Mouse (Mus musculus): ENCODE results near the gene Cenpc1. TPM values are rescaled to one million over a fixed set of nuclear protein-coding genes. Genes with fewer than 3 reads are reported as not detected.

Cenpc1 gene
- 21.7 and 21.8 TPM in 2 replicates for total RNA-seq (2012; rRNA removed)

- Histone ChIP-seq H3K4me3 (ENCODE audit: insufficient read depth in 1 of 2, low read depth in 1 of 2, low read length in 2 of 2, poor library complexity in 1 of 2, severe bottlenecking in 1 of 2) (peak within 1 kb of the TSS; percentile 84 to 94), H3K27ac (ENCODE audit: insufficient read depth, low read depth, low read length, poor library complexity, severe bottlenecking) (peak within 1 kb of the TSS; percentile 92), H3K9ac (ENCODE audit: insufficient read depth, low read depth, low read length, poor library complexity, severe bottlenecking) (peak within 1 kb of the TSS; percentile 92), H3K4me1 (ENCODE audit: control insufficient read depth in 2 of 2, insufficient read depth in 2 of 2, low read length in 2 of 2, poor library complexity in 1 of 2) (peaks cover 3 to 5% of the 10 kb centered on the region in 2 experiments; a peak in 3 of 4 replicates), H3K36me3 (ENCODE audit: control insufficient read depth, insufficient read depth, low read length, poor library complexity, severe bottlenecking) (no peaks in the 10 kb centered on the region), H3K9me3 (ENCODE audit: control insufficient read depth, insufficient read depth, low read depth, low read length) (no peaks in the 10 kb centered on the region)
- in situ Hi-C loops (cut with MboI; ENCODE audit: low sequenced_read_pairs in 2 of 2, unreplicated experiment in 2 of 2) = no loop called here
- no peak for TF ChIP-seq ZNF384 (IDR thresholded peaks at IDR 0.05; ENCODE audit: low read depth, low read length)
- TF ChIP-seq ZC3H11A (IDR thresholded peaks at IDR 0.05; ENCODE audit: borderline replicate concordance, low read depth, low read length) = no peak
- no peak for TF ChIP-seq MAFK (IDR thresholded peaks at IDR 0.05; ENCODE audit: insufficient read depth, low read depth, low read length)
- no peak; the same call in 1 of the 2 replicates for TF ChIP-seq CHD2 (IDR thresholded peaks at IDR 0.05; ENCODE audit: low read depth, low read length)
- TF ChIP-seq HCFC1 (IDR thresholded peaks at IDR 0.05; ENCODE audit: borderline replicate concordance, insufficient read depth, low read length) = no peak
- peak; percentile 99 for DNase-seq (ENCODE audit: low read depth, low spot score)
Observed at GRCm38 (mm10) chr5:86065101-86065875, at the start of gene Cenpc1. Cenpc1 (minus strand) TSS chr5:86065583.

GRCm38 (mm10) chr5:86113997-86114396 is 48.6 kb upstream of the Cenpc1 start:
- no peak for TF ChIP-seq ZC3H11A (IDR thresholded peaks at IDR 0.05; ENCODE audit: borderline replicate concordance, low read depth, low read length)
- TF ChIP-seq HCFC1 (IDR thresholded peaks at IDR 0.05; ENCODE audit: borderline replicate concordance, insufficient read depth, low read length) = no peak
- TF ChIP-seq MAFK (IDR thresholded peaks at IDR 0.05; ENCODE audit: insufficient read depth, low read depth, low read length) = no peak
- no peak for TF ChIP-seq ZNF384 (IDR thresholded peaks at IDR 0.05; ENCODE audit: low read depth, low read length)
- TF ChIP-seq CHD2 (IDR thresholded peaks at IDR 0.05; ENCODE audit: low read depth, low read length) = no peak
- no peak overlapping the region for H3K4me3 ChIP-seq (ENCODE audit: insufficient read depth in 1 of 2, low read depth in 1 of 2, low read length in 2 of 2, poor library complexity in 1 of 2, severe bottlenecking in 1 of 2)
- no peak for DNase-seq (ENCODE audit: low read depth, low spot score)
- H3K9ac ChIP-seq (ENCODE audit: insufficient read depth, low read depth, low read length, poor library complexity, severe bottlenecking) = no peak overlapping the region
- in situ Hi-C loops (cut with MboI; ENCODE audit: low sequenced_read_pairs in 2 of 2, unreplicated experiment in 2 of 2) = no loop called here
- H3K36me3 ChIP-seq (ENCODE audit: control insufficient read depth, insufficient read depth, low read length, poor library complexity, severe bottlenecking) = no peaks in the 10 kb centered on the region
- H3K27ac ChIP-seq (ENCODE audit: insufficient read depth, low read depth, low read length, poor library complexity, severe bottlenecking) = no peak overlapping the region
- H3K4me1 ChIP-seq (ENCODE audit: control insufficient read depth in 2 of 2, insufficient read depth in 2 of 2, low read length in 2 of 2, poor library complexity in 1 of 2) = no peaks in the 10 kb centered on the region
- H3K9me3 ChIP-seq (ENCODE audit: control insufficient read depth, insufficient read depth, low read depth, low read length) = no peaks in the 10 kb centered on the region

GRCm38 (mm10) chr5:86113037-86113436 is 47.7 kb upstream of the Cenpc1 start:
- no peaks in the 10 kb centered on the region for H3K9me3 ChIP-seq (ENCODE audit: control insufficient read depth, insufficient read depth, low read depth, low read length)
- no peaks in the 10 kb centered on the region for H3K4me1 ChIP-seq (ENCODE audit: control insufficient read depth in 2 of 2, insufficient read depth in 2 of 2, low read length in 2 of 2, poor library complexity in 1 of 2)
- DNase-seq (ENCODE audit: low read depth, low spot score) = no peak
- TF ChIP-seq MAFK (IDR thresholded peaks at IDR 0.05; ENCODE audit: insufficient read depth, low read depth, low read length) (no peak), CHD2 (IDR thresholded peaks at IDR 0.05; ENCODE audit: low read depth, low read length) (no peak), HCFC1 (IDR thresholded peaks at IDR 0.05; ENCODE audit: borderline replicate concordance, insufficient read depth, low read length) (no peak), ZC3H11A (IDR thresholded peaks at IDR 0.05; ENCODE audit: borderline replicate concordance, low read depth, low read length) (no peak), ZNF384 (IDR thresholded peaks at IDR 0.05; ENCODE audit: low read depth, low read length) (no peak)
- H3K4me3 ChIP-seq (ENCODE audit: insufficient read depth in 1 of 2, low read depth in 1 of 2, low read length in 2 of 2, poor library complexity in 1 of 2, severe bottlenecking in 1 of 2) = no peak overlapping the region
- H3K9ac ChIP-seq (ENCODE audit: insufficient read depth, low read depth, low read length, poor library complexity, severe bottlenecking) = no peak overlapping the region
- in situ Hi-C loops (cut with MboI; ENCODE audit: low sequenced_read_pairs in 2 of 2, unreplicated experiment in 2 of 2) = no loop called here
- no peaks in the 10 kb centered on the region for H3K36me3 ChIP-seq (ENCODE audit: control insufficient read depth, insufficient read depth, low read length, poor library complexity, severe bottlenecking)
- H3K27ac ChIP-seq (ENCODE audit: insufficient read depth, low read depth, low read length, poor library complexity, severe bottlenecking) = no peak overlapping the region

GRCm38 (mm10) chr5:86111074-86111473 is 45.7 kb upstream of the Cenpc1 start:
- no peak overlapping the region for H3K9ac ChIP-seq (ENCODE audit: insufficient read depth, low read depth, low read length, poor library complexity, severe bottlenecking)
- DNase-seq (ENCODE audit: low read depth, low spot score) = no peak
- no peaks in the 10 kb centered on the region for H3K9me3 ChIP-seq (ENCODE audit: control insufficient read depth, insufficient read depth, low read depth, low read length)
- H3K4me1 ChIP-seq (ENCODE audit: control insufficient read depth in 2 of 2, insufficient read depth in 2 of 2, low read length in 2 of 2, poor library complexity in 1 of 2) = no peaks in the 10 kb centered on the region
- no peak overlapping the region for H3K4me3 ChIP-seq (ENCODE audit: insufficient read depth in 1 of 2, low read depth in 1 of 2, low read length in 2 of 2, poor library complexity in 1 of 2, severe bottlenecking in 1 of 2)
- TF ChIP-seq ZC3H11A (IDR thresholded peaks at IDR 0.05; ENCODE audit: borderline replicate concordance, low read depth, low read length) (no peak), MAFK (IDR thresholded peaks at IDR 0.05; ENCODE audit: insufficient read depth, low read depth, low read length) (no peak), ZNF384 (IDR thresholded peaks at IDR 0.05; ENCODE audit: low read depth, low read length) (no peak), CHD2 (IDR thresholded peaks at IDR 0.05; ENCODE audit: low read depth, low read length) (no peak), HCFC1 (IDR thresholded peaks at IDR 0.05; ENCODE audit: borderline replicate concordance, insufficient read depth, low read length) (no peak)
- H3K27ac ChIP-seq (ENCODE audit: insufficient read depth, low read depth, low read length, poor library complexity, severe bottlenecking) = no peak overlapping the region
- no peaks in the 10 kb centered on the region for H3K36me3 ChIP-seq (ENCODE audit: control insufficient read depth, insufficient read depth, low read length, poor library complexity, severe bottlenecking)
- in situ Hi-C loops (cut with MboI; ENCODE audit: low sequenced_read_pairs in 2 of 2, unreplicated experiment in 2 of 2) = no loop called here
